Mouse (Mus musculus) neural tube, embryonic 11.5 days (tissue): ENCODE results near the gene Lsm14b. TPM values are rescaled to one million over a fixed set of nuclear protein-coding genes. Genes with fewer than 3 reads are reported as not detected.
A peak's percentile ranks its signal among the peaks of the same experiment; 100 is the strongest.

Experiments used
- ATAC-seq: fragments of 200-750 bp; cut with Nextera tagmentation; 2 replicates; pipeline ENCODE4 v1.8.0; 2017; ENCODE audit warnings: moderate number of reproducible peaks, mild to moderate bottlenecking, moderate TSS enrichment, moderate library complexity; ENCODE audit not compliant: insufficient read depth, low FRiP score, low TSS enrichment
- DNase-seq: peaks from one replicate; pipeline ENCODE4 v3.0.0-alpha.2; 2015; ENCODE audit warnings: low spot score
- H3K27ac ChIP-seq: fragments of 300-500 bp; sonication (generic); 2 replicates; pipeline ENCODE4 v1.5.1; 2014; ENCODE audit warnings: low read depth, mild to moderate bottlenecking, low read length
- H3K27me3 ChIP-seq: fragments of 300-500 bp; sonication (generic); 2 replicates; pipeline ENCODE4 v1.6.1; 2014; ENCODE audit warnings: mild to moderate bottlenecking, low read length, mixed read lengths; ENCODE audit not compliant: control insufficient read depth, insufficient read depth
- H3K36me3 ChIP-seq: fragments of 300-500 bp; sonication (generic); 2 replicates; pipeline ENCODE4 v1.6.1; 2014; ENCODE audit warnings: mild to moderate bottlenecking, low read length, moderate library complexity, mixed read lengths; ENCODE audit not compliant: control insufficient read depth, insufficient read depth
- H3K4me1 ChIP-seq: fragments of 300-500 bp; sonication (generic); 2 replicates; pipeline ENCODE4 v1.6.1; 2014; ENCODE audit warnings: low read length, mixed read lengths; ENCODE audit not compliant: control insufficient read depth, insufficient read depth
- H3K4me2 ChIP-seq: fragments of 300-500 bp; sonication (generic); 2 replicates; pipeline ENCODE4 v1.6.1; 2014; ENCODE audit warnings: low read depth, mild to moderate bottlenecking, moderate library complexity
- H3K4me3 ChIP-seq: fragments of 300-500 bp; sonication (generic); 2 replicates; pipeline ENCODE4 v1.5.1; 2014; ENCODE audit warnings: low read depth, low read length
- H3K9ac ChIP-seq: fragments of 300-500 bp; sonication (generic); 2 replicates; pipeline ENCODE4 v1.6.1; 2014; ENCODE audit warnings: mild to moderate bottlenecking, low read length
- H3K9me3 ChIP-seq: fragments of 300-500 bp; sonication (generic); 2 replicates; pipeline ENCODE4 v1.6.1; 2016; ENCODE audit warnings: low read length; ENCODE audit not compliant: control insufficient read depth
- WGBS: fragments of 180-500 bp; shearing (Covaris S2); extraction: QIAGEN DNeasy Blood & Tissue Kit; methylation state at CpG from one replicate; pipeline ENCODE4 v1.1.7; 2014; 5-methylcytosine and 5-hydroxymethylcytosine counted together
- polyA plus RNA-seq: library from polyadenylated mRNA; unstranded; fragments of >200 nt; fragmentation: Nextera tagmentation; extraction: Ambion mirVana; gene quantifications from 2 replicates; pipeline ENCODE4 v1.2.1, GENCODE M21; 2014

Lsm14b gene
- polyA plus RNA-seq, 1 experiment from 2014 or later = 10.1 TPM

DNA sequence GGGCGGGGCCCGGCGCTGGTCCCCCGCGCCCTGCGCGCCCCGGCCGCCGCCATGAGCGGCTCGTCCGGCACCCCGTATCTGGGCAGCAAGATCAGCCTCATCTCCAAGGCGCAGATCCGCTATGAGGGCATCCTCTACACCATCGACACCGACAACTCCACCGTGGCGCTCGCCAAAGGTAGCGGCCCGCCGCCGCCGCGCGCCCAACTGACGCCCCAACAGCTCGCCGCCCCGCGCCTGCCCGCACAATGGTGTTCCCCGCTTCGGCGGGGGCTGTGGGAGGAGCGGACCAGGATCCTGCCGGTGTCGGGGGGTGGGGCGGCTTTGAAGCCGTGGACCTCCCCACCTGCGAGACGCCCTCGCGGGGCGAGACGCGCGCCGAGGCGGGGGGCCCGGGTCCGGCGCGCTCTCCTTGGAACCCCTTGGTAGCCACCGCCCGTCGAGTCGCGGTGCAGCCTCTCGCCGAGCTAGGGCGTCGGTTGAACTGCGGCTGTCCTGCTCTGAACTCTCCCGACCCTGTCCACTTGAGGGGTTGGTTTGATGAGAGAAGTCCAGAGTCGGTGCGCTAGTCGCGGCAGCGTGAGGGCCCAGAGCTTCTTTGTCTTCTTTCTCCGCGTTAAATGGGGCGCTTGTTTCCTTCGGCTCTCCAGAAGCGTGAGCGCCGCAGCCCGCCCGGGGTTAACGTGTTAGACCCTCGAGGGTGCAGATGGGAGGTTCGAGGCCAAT is 511 bp downstream of the Lsm14b start:
- DNase-seq (peak; percentile 46), ATAC-seq (peak; percentile 48)
- H3K27ac ChIP-seq = peak overlapping the region; percentile 84
- H3K4me3 ChIP-seq = peak overlapping the region; percentile 100
- H3K4me2 ChIP-seq = peak overlapping the region; percentile 66
- peaks cover 20% of the 10 kb centered on the region for H3K4me1 ChIP-seq
- peaks cover 6% of the 10 kb centered on the region for H3K27me3 ChIP-seq
- peak overlapping the region; percentile 97 for H3K9ac ChIP-seq
- WGBS = 0% methylated on average over 54 of the region's 84 CpGs
- H3K9me3 ChIP-seq = no peaks in the 10 kb centered on the region
- H3K36me3 ChIP-seq = peaks cover 12% of the 10 kb centered on the region

- H3K9me3 ChIP-seq = no peaks in the 10 kb centered on the region
- H3K4me1 ChIP-seq = peaks cover 20% of the 10 kb centered on the region
- ATAC-seq = no peak; the same call in 1 of the 2 replicates
- peak overlapping the region; percentile 97 for H3K9ac ChIP-seq
- peak overlapping the region; percentile 66 for H3K4me2 ChIP-seq
- DNase-seq = no peak
- peaks cover 6% of the 10 kb centered on the region; the same call in 1 of the 2 replicates for H3K27me3 ChIP-seq
- peak overlapping the region; percentile 84; the same call in 1 of the 2 replicates for H3K27ac ChIP-seq
- H3K36me3 ChIP-seq = peaks cover 14% of the 10 kb centered on the region
- WGBS = 12% methylated on average over 6 of the region's 6 CpGs
- peak overlapping the region; percentile 100 for H3K4me3 ChIP-seq
Observed at GRCm38 (mm10) chr2:180025861-180026200, 1.0 kb downstream of the Lsm14b start.

DNA sequence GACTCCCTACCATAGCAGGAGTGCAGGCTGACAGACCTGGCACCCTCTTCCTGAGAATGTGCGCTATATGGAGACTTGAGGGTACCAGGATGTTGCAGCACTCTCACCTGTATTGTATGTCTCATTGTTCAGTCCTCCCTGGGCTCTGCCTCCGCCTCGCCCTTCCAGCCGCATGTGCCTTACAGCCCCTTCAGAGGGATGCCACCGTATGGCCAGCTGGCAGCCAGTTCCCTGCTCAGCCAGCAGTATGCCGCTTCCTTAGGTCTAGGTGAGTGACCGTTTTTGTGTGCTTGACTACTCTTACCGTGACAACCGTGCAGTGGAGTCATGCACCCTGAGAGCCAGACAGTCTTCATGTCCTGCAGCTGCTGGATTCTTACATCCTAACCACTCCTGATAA is 3.0 kb downstream of the Lsm14b start:
- 0 out of 2 replicates have a peak overlapping the region, but pooled peaks have one; percentile 3 for H3K9ac ChIP-seq
- ATAC-seq = no peak

GRCm38 (mm10) chr2:180031270-180031669 is 6.5 kb downstream of the Lsm14b start:
- Histone ChIP-seq H3K27me3 (no peaks in the 10 kb centered on the region), H3K9ac (no peak overlapping the region), H3K4me3 (no peak overlapping the region), H3K9me3 (no peaks in the 10 kb centered on the region), H3K36me3 (peaks cover 52% of the 10 kb centered on the region), H3K4me1 (peaks cover 18% of the 10 kb centered on the region), H3K4me2 (no peak overlapping the region), H3K27ac (no peak overlapping the region)
- 96% methylated on average over 6 of the region's 6 CpGs for WGBS
- DNase-seq (no peak), ATAC-seq (no peak)

More for the DNA sequence above, 3.0 kb downstream of the Lsm14b start:
- DNase-seq = no peak
- peaks cover 24% of the 10 kb centered on the region for H3K36me3 ChIP-seq
- peaks cover 6% of the 10 kb centered on the region; the same call in 1 of the 2 replicates for H3K27me3 ChIP-seq
- H3K4me1 ChIP-seq = peaks cover 20% of the 10 kb centered on the region
- peak overlapping the region; percentile 100; the same call in 1 of the 2 replicates for H3K4me3 ChIP-seq
- no peaks in the 10 kb centered on the region for H3K9me3 ChIP-seq
- H3K27ac ChIP-seq = no peak overlapping the region
- 90% methylated on average over 9 of the region's 9 CpGs for WGBS
- H3K4me2 ChIP-seq = peak overlapping the region; percentile 66

DNA sequence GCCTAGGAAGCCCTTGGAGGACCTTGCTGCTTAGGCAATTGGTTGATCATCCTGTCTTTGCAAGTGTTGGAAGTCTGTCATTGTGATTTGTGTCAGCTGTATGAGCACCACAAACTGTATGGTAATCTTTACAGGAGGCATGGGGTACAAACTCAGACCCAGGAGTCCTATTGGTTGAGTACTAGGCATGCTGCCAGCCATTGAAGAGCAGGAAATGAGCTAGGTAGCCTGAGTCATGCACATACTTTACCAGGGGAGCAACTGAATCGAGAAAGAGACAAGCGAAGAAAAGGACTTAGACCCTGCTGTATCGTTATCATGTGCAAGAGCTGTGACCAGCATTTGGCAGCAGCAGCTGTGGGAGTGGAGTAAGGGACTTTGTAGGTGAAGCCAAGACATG is 8.1 kb downstream of the Lsm14b start:
- Histone ChIP-seq H3K4me3 (no peak overlapping the region), H3K27me3 (no peaks in the 10 kb centered on the region), H3K4me2 (no peak overlapping the region), H3K9ac (no peak overlapping the region), H3K9me3 (no peaks in the 10 kb centered on the region), H3K4me1 (peaks cover 2% of the 10 kb centered on the region), H3K27ac (no peak overlapping the region), H3K36me3 (peaks cover 65% of the 10 kb centered on the region)
- 93% methylated on average over 3 of the region's 3 CpGs for WGBS
- ATAC-seq (no peak), DNase-seq (no peak)

- H3K4me3 ChIP-seq = no peak overlapping the region
- ATAC-seq (no peak), DNase-seq (no peak)
- no peak overlapping the region for H3K4me2 ChIP-seq
- H3K36me3 ChIP-seq = peaks cover 65% of the 10 kb centered on the region
- no peaks in the 10 kb centered on the region for H3K27me3 ChIP-seq
- 70% methylated on average over 3 of the region's 3 CpGs for WGBS
- no peak overlapping the region for H3K27ac ChIP-seq
- H3K9ac ChIP-seq = no peak overlapping the region
- no peaks in the 10 kb centered on the region for H3K9me3 ChIP-seq
- H3K4me1 ChIP-seq = no peaks in the 10 kb centered on the region
Observed at GRCm38 (mm10) chr2:180033956-180034355, 9.2 kb downstream of the Lsm14b start.

GRCm38 (mm10) chr2:180034753-180035152 is 10.0 kb downstream of the Lsm14b start:
- Histone ChIP-seq H3K4me1 (no peaks in the 10 kb centered on the region), H3K9ac (no peak overlapping the region), H3K36me3 (peaks cover 60% of the 10 kb centered on the region), H3K4me2 (no peak overlapping the region), H3K4me3 (no peak overlapping the region), H3K9me3 (no peaks in the 10 kb centered on the region), H3K27ac (no peak overlapping the region), H3K27me3 (no peaks in the 10 kb centered on the region)
- peak; percentile 15; the same call in 1 of the 2 replicates for ATAC-seq
- no peak for DNase-seq
- 71% methylated on average over 5 of the region's 5 CpGs for WGBS

GRCm38 (mm10) chr2:180040406-180040805 is 15.6 kb downstream of the Lsm14b start:
- Histone ChIP-seq H3K27me3 (no peaks in the 10 kb centered on the region), H3K4me2 (peak overlapping the region; percentile 45), H3K4me3 (peak overlapping the region; percentile 98; the same call in 1 of the 2 replicates), H3K36me3 (peaks cover 26% of the 10 kb centered on the region), H3K9ac (no peak overlapping the region; the same call in 1 of the 2 replicates), H3K9me3 (no peaks in the 10 kb centered on the region), H3K27ac (no peak overlapping the region), H3K4me1 (peaks cover 24% of the 10 kb centered on the region)
- DNase-seq = no peak
- no peak for ATAC-seq
- 54% methylated on average over 6 of the region's 6 CpGs for WGBS
